Mouse (Mus musculus) ES-Bruce4 (cell line): ENCODE measurements at regions not wholly inside any gene's neighbourhood (a gene's known extent, or its start where the extent isn't known, plus 50 kb on each side); places are given as distances from the start of the nearest gene placed in this dataset.

Source experiments
- CTCF ChIP-seq: IDR thresholded peaks from one replicate; pipeline ENCODE4 v1.8.1; 2011; ENCODE audit warnings: low read depth, low read length
- EP300 ChIP-seq: IDR thresholded peaks from 2 replicates; pipeline ENCODE4 v1.6.1; 2011; ENCODE audit warnings: low read depth, low read length; ENCODE audit not compliant: insufficient read depth
- POLR2A ChIP-seq: IDR thresholded peaks from one replicate; pipeline ENCODE4 v1.8.1; 2011; ENCODE audit warnings: low read length; ENCODE audit not compliant: insufficient read depth

- TF ChIP-seq POLR2A = no peak
- no peak for TF ChIP-seq CTCF
- TF ChIP-seq EP300 = no peak
Measured at GRCm38 (mm10) chr1:193583791-193584190, 213.7 kb upstream of the Camk1g start.
